Mouse (Mus musculus) E14TG2a.4 (cell line): ENCODE data around the gene Tmem198b.

ENCODE experiments used
- CTCF ChIP-seq: conservative IDR thresholded peaks from 2 replicates; pipeline ENCODE4 v1.5.1; 2014; ENCODE audit warnings: low read length
- NANOG ChIP-seq: IDR thresholded peaks from 2 replicates; pipeline ENCODE4 v1.6.1; 2014; ENCODE audit warnings: borderline replicate concordance, low read length, mixed read lengths
- POU5F1 ChIP-seq: IDR thresholded peaks from 2 replicates; pipeline ENCODE4 v1.6.1; 2014; ENCODE audit warnings: low read length, borderline replicate concordance

GRCm38 (mm10) chr10:128807018-128807417 is 2.8 kb upstream of the Tmem198b start:
- TF ChIP-seq CTCF (no peak), NANOG (no peak), POU5F1 (no peak)
